Mouse (Mus musculus) lung, embryonic 14.5 days (tissue): ENCODE data around the gene Pcnx2. TPM values are rescaled to one million over a fixed set of nuclear protein-coding genes. Genes with fewer than 3 reads are reported as not detected.
A peak's percentile ranks its signal among the peaks of the same experiment; 100 is the strongest.

ENCODE experiments used
- ATAC-seq: fragments of 200-750 bp; cut with Nextera tagmentation; 2 replicates; pipeline ENCODE4 v1.8.0; 2017; ENCODE audit warnings: mild to moderate bottlenecking, moderate TSS enrichment, moderate library complexity; ENCODE audit not compliant: insufficient read depth
- DNase-seq: peaks from one replicate; pipeline ENCODE4 v3.0.0-alpha.2; 2015
- H3K27ac ChIP-seq: fragments of 300-500 bp; sonication (generic); 2 replicates; pipeline ENCODE4 v1.5.1; 2014; ENCODE audit warnings: low read depth, mild to moderate bottlenecking, moderate library complexity
- H3K27me3 ChIP-seq: fragments of 300-500 bp; sonication (generic); 2 replicates; pipeline ENCODE4 v1.6.1; 2014; ENCODE audit warnings: low read length, control low read depth; ENCODE audit not compliant: insufficient read depth
- H3K36me3 ChIP-seq: fragments of 300-500 bp; sonication (generic); 2 replicates; pipeline ENCODE4 v1.6.1; 2014; ENCODE audit warnings: control low read depth; ENCODE audit not compliant: insufficient read depth
- H3K4me1 ChIP-seq: fragments of 300-500 bp; sonication (generic); 2 replicates; pipeline ENCODE4 v1.6.1; 2014; ENCODE audit warnings: antibody characterized with exemption, control low read depth; ENCODE audit not compliant: insufficient read depth
- H3K4me2 ChIP-seq: fragments of 300-500 bp; sonication (generic); 2 replicates; pipeline ENCODE4 v1.6.1; 2014; ENCODE audit warnings: mild to moderate bottlenecking
- H3K4me3 ChIP-seq: fragments of 300-500 bp; sonication (generic); 2 replicates; pipeline ENCODE4 v1.5.1; 2014; ENCODE audit warnings: low read depth, low read length
- H3K9ac ChIP-seq: fragments of 300-500 bp; sonication (generic); 2 replicates; pipeline ENCODE4 v1.6.1; 2014
- H3K9me3 ChIP-seq: fragments of 300-500 bp; sonication (generic); 2 replicates; pipeline ENCODE4 v1.6.1; 2016; ENCODE audit warnings: low read depth, low read length, control low read depth
- CTCF ChIP-seq: IDR thresholded peaks from 2 replicates; pipeline ENCODE4 v1.5.1; 2016; ENCODE audit warnings: antibody characterized with exemption, low read depth
- WGBS: fragments of 180-500 bp; shearing (Covaris S2); extraction: QIAGEN DNeasy Blood & Tissue Kit; methylation state at CpG from one replicate; pipeline ENCODE4 v1.1.7; 2014; 5-methylcytosine and 5-hydroxymethylcytosine counted together
- polyA plus RNA-seq: library from polyadenylated mRNA; unstranded; fragments of >200 nt; fragmentation: Nextera tagmentation; extraction: Ambion mirVana; gene quantifications from 2 replicates; pipeline ENCODE4 v1.2.1, GENCODE M21; 2014

Pcnx2 gene
- polyA plus RNA-seq, 1 experiment from 2014 or later: not detected

DNA sequence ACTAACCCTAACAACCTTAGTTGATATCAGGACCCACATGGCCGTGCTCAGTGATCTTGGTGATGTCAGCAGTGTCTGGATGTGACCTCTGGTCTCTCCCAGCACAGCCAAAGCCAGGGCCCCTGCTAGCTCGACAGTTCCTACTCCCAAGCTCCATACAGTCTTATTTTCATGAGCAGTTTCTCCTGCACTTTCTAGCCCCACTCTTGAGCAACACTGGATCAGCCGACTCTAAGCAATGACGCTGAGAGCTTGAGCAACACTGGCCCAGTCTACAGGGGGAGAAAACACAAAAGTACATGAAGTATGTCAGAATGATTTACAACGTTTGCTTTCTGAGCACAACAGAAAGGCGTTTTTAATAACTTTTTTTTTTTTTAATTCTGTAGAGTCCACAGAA, 121.3 kb downstream of the Pcnx2 start:
- ATAC-seq (no peak), DNase-seq (peak; percentile 43)
- WGBS: 56% methylated on average over 6 of the region's 6 CpGs
- Histone ChIP-seq H3K27me3 (no peaks in the 10 kb centered on the region), H3K4me3 (no peak overlapping the region), H3K27ac (no peak overlapping the region), H3K36me3 (no peaks in the 10 kb centered on the region), H3K9ac (no peak overlapping the region), H3K4me2 (no peak overlapping the region), H3K9me3 (no peaks in the 10 kb centered on the region), H3K4me1 (no peaks in the 10 kb centered on the region)
- TF ChIP-seq CTCF: no peak

DNA sequence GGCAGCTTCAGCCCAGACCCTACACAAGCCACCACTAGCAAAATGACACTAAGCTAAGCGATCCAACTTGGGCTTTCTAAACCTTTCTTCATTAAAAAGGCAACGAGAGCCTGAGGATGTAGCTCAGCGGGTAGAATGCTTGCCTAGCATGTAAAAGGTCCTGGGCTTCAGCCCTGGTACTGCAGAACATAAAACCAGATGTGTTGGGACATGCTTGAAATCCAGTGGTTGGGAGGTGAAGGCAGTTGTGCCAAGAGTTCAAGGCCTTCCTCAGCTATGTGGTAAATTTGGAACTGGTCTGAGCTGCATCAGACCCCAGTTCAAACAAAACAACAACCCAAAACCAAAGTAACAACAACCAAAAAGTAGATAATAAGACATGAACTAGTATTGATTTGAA, 121.8 kb downstream of the Pcnx2 start:
- H3K9ac ChIP-seq: no peak overlapping the region
- no peak overlapping the region for H3K27ac ChIP-seq
- no peak overlapping the region for H3K4me3 ChIP-seq
- no peaks in the 10 kb centered on the region for H3K36me3 ChIP-seq
- H3K4me2 ChIP-seq: no peak overlapping the region
- ATAC-seq: no peak
- no peak for DNase-seq
- H3K4me1 ChIP-seq: no peaks in the 10 kb centered on the region
- WGBS: 87% methylated on average over 3 of the region's 3 CpGs
- TF ChIP-seq CTCF: no peak
- no peaks in the 10 kb centered on the region for H3K27me3 ChIP-seq
- H3K9me3 ChIP-seq: no peaks in the 10 kb centered on the region

GRCm38 (mm10) chr8:125775031-125775430, 123.1 kb downstream of the Pcnx2 start:
- Histone ChIP-seq H3K36me3 (no peaks in the 10 kb centered on the region), H3K9ac (no peak overlapping the region), H3K4me2 (no peak overlapping the region), H3K27ac (no peak overlapping the region), H3K4me3 (no peak overlapping the region), H3K4me1 (no peaks in the 10 kb centered on the region), H3K27me3 (no peaks in the 10 kb centered on the region), H3K9me3 (no peaks in the 10 kb centered on the region)
- WGBS: 66% methylated on average over 3 of the region's 3 CpGs
- DNase-seq (no peak), ATAC-seq (no peak)
- TF ChIP-seq CTCF: no peak

GRCm38 (mm10) chr8:125773281-125773803, 124.8 kb downstream of the Pcnx2 start:
- no peaks in the 10 kb centered on the region for H3K36me3 ChIP-seq
- H3K4me3 ChIP-seq: no peak overlapping the region
- ATAC-seq (no peak), DNase-seq (no peak)
- no peaks in the 10 kb centered on the region for H3K9me3 ChIP-seq
- H3K4me2 ChIP-seq: no peak overlapping the region
- TF ChIP-seq CTCF: no peak
- no peaks in the 10 kb centered on the region for H3K4me1 ChIP-seq
- no peaks in the 10 kb centered on the region for H3K27me3 ChIP-seq
- H3K9ac ChIP-seq: no peak overlapping the region
- no peak overlapping the region for H3K27ac ChIP-seq
- WGBS: 52% methylated on average over 7 of the region's 7 CpGs

- Histone ChIP-seq H3K36me3 (no peaks in the 10 kb centered on the region), H3K4me3 (no peak overlapping the region), H3K27me3 (no peaks in the 10 kb centered on the region), H3K9ac (no peak overlapping the region), H3K9me3 (no peaks in the 10 kb centered on the region), H3K4me1 (no peaks in the 10 kb centered on the region), H3K4me2 (no peak overlapping the region), H3K27ac (no peak overlapping the region)
- 15% methylated on average over 2 of the region's 2 CpGs for WGBS
- ATAC-seq (no peak), DNase-seq (no peak)
- TF ChIP-seq CTCF: no peak
Measured at GRCm38 (mm10) chr8:125772300-125772699, 125.8 kb downstream of the Pcnx2 start.

- no peak overlapping the region for H3K4me3 ChIP-seq
- no peaks in the 10 kb centered on the region for H3K27me3 ChIP-seq
- ATAC-seq: no peak
- no peaks in the 10 kb centered on the region for H3K4me1 ChIP-seq
- no peak overlapping the region for H3K27ac ChIP-seq
- H3K4me2 ChIP-seq: no peak overlapping the region
- no peaks in the 10 kb centered on the region for H3K36me3 ChIP-seq
- WGBS: 66% methylated on average over 10 of the region's 10 CpGs
- H3K9ac ChIP-seq: no peak overlapping the region
- TF ChIP-seq CTCF: no peak
- H3K9me3 ChIP-seq: no peaks in the 10 kb centered on the region
- no peak for DNase-seq
Measured at GRCm38 (mm10) chr8:125768079-125768478, 130.0 kb downstream of the Pcnx2 start.

- ATAC-seq (no peak), DNase-seq (no peak)
- H3K27ac ChIP-seq: no peak overlapping the region
- H3K9ac ChIP-seq: no peak overlapping the region
- H3K36me3 ChIP-seq: no peaks in the 10 kb centered on the region
- WGBS: 83% methylated on average over 16 of the region's 16 CpGs
- no peaks in the 10 kb centered on the region for H3K4me1 ChIP-seq
- no peaks in the 10 kb centered on the region for H3K27me3 ChIP-seq
- H3K9me3 ChIP-seq: no peaks in the 10 kb centered on the region
- H3K4me3 ChIP-seq: no peak overlapping the region
- no peak overlapping the region for H3K4me2 ChIP-seq
- no peak for TF ChIP-seq CTCF
Measured at GRCm38 (mm10) chr8:125763066-125763786, 134.9 kb downstream of the Pcnx2 start.
